Mouse (Mus musculus) CH12.LX (cell line): Measurements from ENCODE around the gene Hist1h2be. TPM values are rescaled to one million over a fixed set of nuclear protein-coding genes. Genes with fewer than 3 reads are reported as not detected.
"Not testable (repeated sequence)": the region's sequence is repeated elsewhere in the genome, so short reads cannot be mapped to it uniquely, and the experiment has no call there.

Experiments used
- DNase-seq: peaks from one replicate; pipeline ENCODE4 v3.0.0-alpha.2; 2013; ENCODE audit errors: extremely low read depth
- H3K27ac ChIP-seq: 2 replicates; pipeline ENCODE4 v1.5.1; 2012; ENCODE audit warnings: low read depth, mild to moderate bottlenecking, control low read depth, moderate library complexity; ENCODE audit not compliant: insufficient read depth
- H3K27me3 ChIP-seq: replicated peaks from 2 replicates; pipeline ENCODE3; 2012; ENCODE audit warnings: inconsistent platforms
- H3K36me3 ChIP-seq, 2 experiments: replicated peaks in 1 of 2; 2 replicates each; pipeline versions ENCODE3 to v1.6.1; 2012; ENCODE audit warnings: inconsistent platforms in 1 of 2, low read length in 1 of 2, mild to moderate bottlenecking in 1 of 2, mixed read lengths in 1 of 2, moderate library complexity in 1 of 2; ENCODE audit not compliant: control insufficient read depth in 1 of 2, insufficient read depth in 1 of 2
- H3K4me1 ChIP-seq, 2 experiments: 2 replicates each; pipeline ENCODE4 v1.6.1; 2012; ENCODE audit warnings: inconsistent platforms in 1 of 2, moderate library complexity in 1 of 2; ENCODE audit not compliant: insufficient read depth in 2 of 2, control insufficient read depth in 1 of 2
- H3K4me2 ChIP-seq: 2 replicates; pipeline ENCODE4 v1.6.1; 2012; ENCODE audit warnings: low read depth, mild to moderate bottlenecking, control low read depth; ENCODE audit not compliant: poor library complexity, insufficient read depth, severe bottlenecking
- H3K4me3 ChIP-seq, 3 experiments: fragments of 150-350 bp in 1 of 3; sonication (generic) in 1 of 3; replicated peaks in 1 of 3; 2 replicates each; pipeline versions ENCODE3 to v1.5.1; 2011 to 2012; ENCODE audit warnings: low read depth in 2 of 3, low read length in 2 of 3, mild to moderate bottlenecking in 2 of 3, moderate library complexity in 2 of 3, control low read depth in 1 of 3, improper control_type of control experiment in 1 of 3, inconsistent platforms in 1 of 3, mixed read lengths in 1 of 3; ENCODE audit not compliant: poor library complexity in 1 of 3
- H3K79me2 ChIP-seq: replicated peaks from 2 replicates; pipeline ENCODE4 v1.6.1; 2012; ENCODE audit warnings: mild to moderate bottlenecking, moderate library complexity; ENCODE audit not compliant: control insufficient read depth, poor library complexity, insufficient read depth, severe bottlenecking; ENCODE audit errors: extremely low read depth
- H3K9ac ChIP-seq: 2 replicates; pipeline ENCODE4 v1.6.1; 2012; ENCODE audit warnings: low read depth, mild to moderate bottlenecking, control low read depth, moderate library complexity; ENCODE audit not compliant: insufficient read depth
- H3K9me3 ChIP-seq: replicated peaks from 2 replicates; pipeline ENCODE3; 2012; ENCODE audit warnings: low read length, inconsistent platforms, mixed read lengths
- BHLHE40 ChIP-seq: IDR thresholded peaks from 2 replicates; pipeline ENCODE4 v1.6.1; 2011; ENCODE audit warnings: mild to moderate bottlenecking, low read depth, low read length, improper control_type of control experiment
- CHD1 ChIP-seq: IDR thresholded peaks from 2 replicates; pipeline ENCODE4 v1.6.1; 2012; ENCODE audit warnings: low read depth, low read length, improper control_type of control experiment, inconsistent platforms
- CHD2 ChIP-seq: IDR thresholded peaks from 2 replicates; pipeline ENCODE4 v1.6.1; 2011; ENCODE audit warnings: low read length, improper control_type of control experiment
- CTCF ChIP-seq, 2 experiments: IDR thresholded peaks in 1 of 2; conservative IDR thresholded peaks in 1 of 2; 2 replicates each; pipeline ENCODE4 v1.5.1; 2011 to 2012; ENCODE audit warnings: low read depth in 2 of 2, low read length in 2 of 2, improper control_type of control experiment in 1 of 2, inconsistent platforms in 1 of 2, mild to moderate bottlenecking in 1 of 2, moderate library complexity in 1 of 2
- E2F4 ChIP-seq: IDR thresholded peaks from 2 replicates; pipeline ENCODE4 v1.6.1; 2011; ENCODE audit warnings: low read depth, low read length, improper control_type of control experiment; ENCODE audit not compliant: insufficient replicate concordance
- ELF1 ChIP-seq: IDR thresholded peaks from 2 replicates; pipeline ENCODE4 v1.6.1; 2014; ENCODE audit warnings: low read depth, mild to moderate bottlenecking, inconsistent platforms, low read length, improper control_type of control experiment
- GABPA ChIP-seq: IDR thresholded peaks from 2 replicates; pipeline ENCODE4 v1.6.1; 2012; ENCODE audit warnings: low read depth, low read length, improper control_type of control experiment, inconsistent platforms; ENCODE audit not compliant: insufficient replicate concordance
- HCFC1 ChIP-seq: IDR thresholded peaks from 2 replicates; pipeline ENCODE4 v1.6.1; 2012; ENCODE audit warnings: low read depth, mild to moderate bottlenecking, inconsistent platforms, low read length, improper control_type of control experiment
- IRF4 ChIP-seq: IDR thresholded peaks from 2 replicates; pipeline ENCODE4 v1.6.1; 2014; ENCODE audit warnings: low read depth, mild to moderate bottlenecking, inconsistent platforms, low read length, improper control_type of control experiment
- JUND ChIP-seq: conservative IDR thresholded peaks from 2 replicates; pipeline ENCODE4 v1.6.1; 2011; ENCODE audit warnings: low read depth, low read length, improper control_type of control experiment
- KAT2A ChIP-seq: IDR thresholded peaks from 2 replicates; pipeline ENCODE4 v1.6.1; 2012; ENCODE audit warnings: low read length, improper control_type of control experiment, inconsistent platforms; ENCODE audit not compliant: insufficient replicate concordance
- MAFK ChIP-seq: IDR thresholded peaks from 2 replicates; pipeline ENCODE4 v1.6.1; 2011; ENCODE audit warnings: low read length, improper control_type of control experiment; ENCODE audit not compliant: insufficient replicate concordance
- MAX ChIP-seq: IDR thresholded peaks from 2 replicates; pipeline ENCODE4 v1.6.1; 2011; ENCODE audit warnings: low read length, improper control_type of control experiment
- MAZ ChIP-seq: IDR thresholded peaks from 2 replicates; pipeline ENCODE4 v1.6.1; 2012; ENCODE audit warnings: low read depth, mild to moderate bottlenecking, inconsistent platforms, low read length, improper control_type of control experiment, moderate library complexity
- MXI1 ChIP-seq: IDR thresholded peaks from 2 replicates; pipeline ENCODE4 v1.6.1; 2011; ENCODE audit warnings: mild to moderate bottlenecking, low read depth, low read length, improper control_type of control experiment
- NELFE ChIP-seq: IDR thresholded peaks from 2 replicates; pipeline ENCODE4 v1.6.1; 2011; ENCODE audit warnings: low read depth, low read length, improper control_type of control experiment
- NRF1 ChIP-seq: IDR thresholded peaks from 2 replicates; pipeline ENCODE4 v1.6.1; 2014; ENCODE audit warnings: low read depth, mild to moderate bottlenecking, inconsistent platforms, low read length, improper control_type of control experiment, moderate library complexity
- POLR2A ChIP-seq: IDR thresholded peaks from 2 replicates; pipeline ENCODE4 v1.6.1; 2011; ENCODE audit warnings: low read depth, mild to moderate bottlenecking, improper control_type of control experiment, low read length
- POLR2AphosphoS2 ChIP-seq: IDR thresholded peaks from 2 replicates; pipeline ENCODE4 v1.6.1; 2011; ENCODE audit warnings: low read depth, low read length, improper control_type of control experiment
- RCOR1 ChIP-seq: conservative IDR thresholded peaks from 2 replicates; pipeline ENCODE4 v1.6.1; 2012; ENCODE audit warnings: low read depth, mild to moderate bottlenecking, inconsistent platforms, low read length, improper control_type of control experiment
- SIN3A ChIP-seq: IDR thresholded peaks from 2 replicates; pipeline ENCODE4 v1.6.1; 2012; ENCODE audit warnings: low read length, improper control_type of control experiment, inconsistent platforms
- SMC3 ChIP-seq: IDR thresholded peaks from 2 replicates; pipeline ENCODE4 v1.6.1; 2011; ENCODE audit warnings: low read depth, low read length, improper control_type of control experiment
- TBP ChIP-seq: conservative IDR thresholded peaks from 2 replicates; pipeline ENCODE4 v1.6.1; 2011; ENCODE audit warnings: low read depth, low read length, improper control_type of control experiment
- UBTF ChIP-seq: IDR thresholded peaks from 2 replicates; pipeline ENCODE4 v1.6.1; 2012; ENCODE audit warnings: low read depth, mild to moderate bottlenecking, inconsistent platforms, low read length, improper control_type of control experiment, moderate library complexity
- USF1 ChIP-seq: IDR thresholded peaks from 2 replicates; pipeline ENCODE4 v1.6.1; 2014; ENCODE audit warnings: low read depth, mild to moderate bottlenecking, inconsistent platforms, low read length, improper control_type of control experiment
- ZC3H11A ChIP-seq: IDR thresholded peaks from 2 replicates; pipeline ENCODE4 v1.6.1; 2012; ENCODE audit warnings: low read depth, mild to moderate bottlenecking, inconsistent platforms, low read length, improper control_type of control experiment
- ZKSCAN1 ChIP-seq: IDR thresholded peaks from 2 replicates; pipeline ENCODE4 v1.6.1; 2012; ENCODE audit warnings: low read depth, inconsistent platforms, low read length, improper control_type of control experiment, borderline replicate concordance
- ZMIZ1 ChIP-seq: IDR thresholded peaks from 2 replicates; pipeline ENCODE4 v1.6.1; 2012; ENCODE audit warnings: low read depth, mild to moderate bottlenecking, inconsistent platforms, low read length, improper control_type of control experiment
- dilution Hi-C: fragments of 300-500 bp; cut with MboI; formaldehyde crosslinking; loops from 2 replicates; pipeline ENCODE4 v1.14.3; 2020; ENCODE audit warnings: low sequenced_read_pairs; ENCODE audit not compliant: extremely low pct_unique_long_range_greater_than_20kb, extremely low pct_ligation_motif_present
- in situ Hi-C: fragments of 300-500 bp; cut with MboI; formaldehyde crosslinking; loops from 3 replicates; pipeline ENCODE4 v1.14.3; 2019; ENCODE audit warnings: low sequenced_read_pairs, low pct_ligation_motif_present, low pct_unique_long_range_greater_than_20kb, mixed read lengths
- polyA plus RNA-seq: library from polyadenylated mRNA; unstranded; fragments of >175 nt; gene quantifications from 2 replicates; pipeline ENCODE4 v1.2.1, GENCODE M21; 2012; ENCODE audit warnings: low read depth; ENCODE audit not compliant: insufficient read length
- total RNA-seq, 2 experiments: library from RNA; depleted of rRNA; stranded (reverse); fragments of 300-350 nt in 1 of 2; fragments of >200 nt in 1 of 2; gene quantifications; 2 replicates each; pipeline ENCODE4 v1.2.3; 2012 to 2014

Hist1h2be gene
- total and polyA plus RNA-seq, 3 experiments: 0.70 to 282 (median 4.7) TPM

DNA sequence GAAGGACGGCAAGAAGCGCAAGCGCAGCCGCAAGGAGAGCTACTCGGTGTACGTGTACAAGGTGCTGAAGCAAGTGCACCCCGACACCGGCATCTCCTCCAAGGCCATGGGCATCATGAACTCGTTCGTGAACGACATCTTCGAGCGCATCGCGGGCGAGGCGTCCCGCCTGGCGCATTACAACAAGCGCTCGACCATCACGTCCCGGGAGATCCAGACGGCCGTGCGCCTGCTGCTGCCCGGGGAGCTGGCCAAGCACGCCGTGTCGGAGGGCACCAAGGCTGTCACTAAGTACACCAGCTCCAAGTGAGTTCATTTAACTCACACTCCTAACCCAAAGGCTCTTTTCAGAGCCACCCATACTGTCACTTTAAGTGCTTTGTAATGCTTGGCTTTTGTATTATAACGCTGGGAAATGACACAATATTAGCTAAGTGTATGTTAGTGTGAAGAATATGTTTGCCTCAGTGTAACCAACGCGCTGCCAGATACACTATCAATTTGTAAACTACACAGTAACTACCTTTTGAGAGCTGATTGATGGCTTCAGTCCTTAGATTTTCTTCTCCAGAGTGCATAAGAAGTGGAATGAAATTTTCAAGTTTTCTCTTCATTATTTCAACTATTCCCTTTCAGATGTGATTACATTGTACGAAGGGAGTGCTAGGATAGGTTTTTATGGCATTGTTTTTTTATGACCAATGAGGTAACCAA, 49.3 kb downstream of the Hist1h2be start:
- 0 out of 2 replicates have a peak, but pooled peaks have one; percentile 42 for TF ChIP-seq MAZ
- peak; percentile 66 for TF ChIP-seq SIN3A
- TF ChIP-seq MXI1: peak; percentile 51; the same call in 1 of the 2 replicates
- peak; percentile 60; the same call in 1 of the 2 replicates for TF ChIP-seq CHD2
- TF ChIP-seq ZMIZ1: peak; percentile 99
- TF ChIP-seq POLR2A: peak; percentile 92
- TF ChIP-seq NELFE: peak; percentile 95
- TF ChIP-seq CHD1: peak; percentile 98
- peak; percentile 68 for TF ChIP-seq TBP
- peak; percentile 17; the same call in 1 of the 2 replicates for TF ChIP-seq SMC3
- TF ChIP-seq BHLHE40: 0 out of 2 replicates have a peak, but pooled peaks have one; percentile 19
- TF ChIP-seq UBTF: peak; percentile 99
- TF ChIP-seq RCOR1: peak; percentile 86; the same call in 1 of the 2 replicates
- TF ChIP-seq KAT2A: 0 out of 2 replicates have a peak, but pooled peaks have one; percentile 59
- peak; percentile 52 for TF ChIP-seq HCFC1
- peak; percentile 100 for TF ChIP-seq POLR2AphosphoS2
- peak; percentile 43; the same call in 1 of the 2 replicates for TF ChIP-seq MAX
- peak; percentile 57 for TF ChIP-seq NRF1
- peak; percentile 20; the same call in 1 of the 2 replicates for TF ChIP-seq MAFK
- Histone ChIP-seq H3K4me3 (peak overlapping the region; percentile 34 to 66 (median 36)), H3K27ac (peak overlapping the region; percentile 98), H3K9ac (peak overlapping the region; percentile 91), H3K4me2 (peak overlapping the region; percentile 67; the same call in 1 of the 2 replicates)
- in situ Hi-C loops: loop anchor here (25.0 kb wide), 1 partner anchor 1834 kb away; the partner anchor contains the start of gene Hist1h4j
- H3K27me3 ChIP-seq, H3K36me3 ChIP-seq, H3K9me3 ChIP-seq, H3K4me1 ChIP-seq, H3K79me2 ChIP-seq, dilution Hi-C loops: not testable (repeated sequence)
- peak; percentile 66 for DNase-seq

DNA sequence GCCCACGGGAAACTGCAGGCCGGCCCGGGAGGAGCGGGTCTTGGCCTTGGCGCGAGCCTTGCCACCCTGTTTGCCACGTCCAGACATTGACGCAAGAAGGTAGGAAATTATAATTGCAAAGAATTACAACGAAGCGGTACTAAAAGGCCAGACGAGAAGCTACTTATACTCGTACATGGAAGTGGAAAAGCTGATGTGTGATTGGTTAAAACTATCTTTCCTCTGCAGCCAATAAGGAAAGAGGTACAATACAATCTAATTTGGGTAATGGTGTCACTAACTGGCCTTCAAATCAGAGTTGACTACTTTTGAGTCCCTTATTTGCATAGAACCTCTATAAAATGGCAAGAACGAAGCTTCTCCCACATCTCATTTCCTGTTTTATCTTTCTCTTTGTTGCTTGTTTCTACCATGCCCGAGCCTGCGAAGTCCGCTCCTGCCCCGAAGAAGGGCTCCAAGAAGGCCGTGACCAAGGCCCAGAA, 49.9 kb downstream of the Hist1h2be start, which contains the start of the genes Hist1h2ae and Hist1h2bg:
Hist1h2ae (minus strand) TSS at position 199 of the 482 bp plus-strand sequence.
Hist1h2bg (plus strand) TSS at position 375 of the 482 bp plus-strand sequence.
- peak; percentile 95 for DNase-seq
- H3K4me3 ChIP-seq: peak within 1 kb of the TSS; percentile 34 to 66 (median 36)
- in situ Hi-C loops: loop anchor here (25.0 kb wide), 1 partner anchor 1834 kb away; the partner anchor contains the start of gene Hist1h4j
- dilution Hi-C loops: no loop called here
- H3K4me2 ChIP-seq: peak within 1 kb of the TSS; percentile 82
- peak within 1 kb of the TSS; percentile 91 for H3K9ac ChIP-seq
- no peaks in the 10 kb centered on the region for H3K9me3 ChIP-seq
- H3K79me2 ChIP-seq: no peaks in the 10 kb centered on the region
- H3K4me1 ChIP-seq: peaks cover 0 to 4% of the 10 kb centered on the region in 2 experiments; a peak in 1 of 4 replicates
- no peaks in the 10 kb centered on the region for H3K27me3 ChIP-seq
- H3K27ac ChIP-seq: peak within 1 kb of the TSS; percentile 98
- H3K36me3 ChIP-seq: no peaks in the 10 kb centered on the region
- TF ChIP-seq CHD2: peak; percentile 94
- TF ChIP-seq POLR2AphosphoS2: no peak
- no peak for TF ChIP-seq ZKSCAN1
- no peak; the same call in none of the 2 replicates for TF ChIP-seq CHD1
- no peak; the same call in 1 of the 2 replicates for TF ChIP-seq NRF1
- TF ChIP-seq JUND: peak; percentile 74; the same call in 1 of the 2 replicates
- TF ChIP-seq CTCF (conservative IDR thresholded peaks at IDR 0.05 in 1 of 2, IDR thresholded peaks at IDR 0.05 in 1 of 2; ENCODE audit: low read depth in 2 of 2, low read length in 2 of 2): no peak
- no peak; the same call in none of the 2 replicates for TF ChIP-seq SIN3A
- TF ChIP-seq POLR2A: peak; percentile 81
- TF ChIP-seq ZMIZ1: peak; percentile 97
- peak; percentile 49 for TF ChIP-seq MXI1
- no peak for TF ChIP-seq BHLHE40
- TF ChIP-seq USF1: no peak
- TF ChIP-seq SMC3: no peak
- 0 out of 2 replicates have a peak, but pooled peaks have one; percentile 62 for TF ChIP-seq E2F4
- TF ChIP-seq ELF1: peak; percentile 71
- no peak for TF ChIP-seq UBTF
- TF ChIP-seq MAZ: no peak
- no peak for TF ChIP-seq ZC3H11A
- no peak; the same call in 1 of the 2 replicates for TF ChIP-seq IRF4
- TF ChIP-seq GABPA: no peak
